Mouse (Mus musculus): ENCODE results near the gene Tas2r136. TPM values are rescaled to one million over a fixed set of nuclear protein-coding genes. Genes with fewer than 3 reads are reported as not detected.

The Tas2r136 gene
- polyA plus RNA-seq, 1 experiment: not detected

DNA sequence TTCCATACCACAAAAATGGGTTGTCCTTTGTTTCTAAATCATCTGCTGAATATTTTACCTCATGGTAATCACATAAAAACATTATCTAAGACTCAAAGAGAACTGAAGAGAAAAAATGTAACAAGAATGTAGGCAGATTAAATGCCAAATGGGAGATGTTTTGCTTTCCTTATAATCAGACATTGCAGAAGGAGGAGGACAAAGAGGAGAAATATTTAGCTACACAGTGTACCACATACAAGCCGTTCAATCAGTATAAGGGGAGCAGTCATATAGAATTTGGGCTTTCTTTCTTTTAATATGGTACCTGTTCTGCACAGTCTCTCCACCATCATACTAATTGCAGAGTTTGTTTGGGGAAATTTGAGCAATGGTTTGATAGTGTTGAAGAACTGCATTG, 23.5 kb downstream of the Tas2r136 start, which contains the start of gene Tas2r124:
Tas2r124 (plus strand) TSS at position 301 of the 400 bp plus-strand sequence.
- Histone ChIP-seq H3K79me2 (ENCODE audit: control insufficient read depth, insufficient read depth) (no peaks in the 10 kb centered on the region), H3K36me3 (ENCODE audit: control insufficient read depth, insufficient read depth) (no peaks in the 10 kb centered on the region), H3K4me3 (no peak within 1 kb of the TSS), H3K4me2 (ENCODE audit: low read depth) (no peak within 1 kb of the TSS), H3ac (ENCODE audit: control insufficient read depth, insufficient read length) (no peak within 1 kb of the TSS), H3K27me3 (ENCODE audit: control insufficient read depth, insufficient read depth, insufficient read length) (no peaks in the 10 kb centered on the region)
- TF ChIP-seq MYOG (IDR thresholded peaks at IDR 0.05; ENCODE audit: control insufficient read depth in 1 of 3, insufficient read depth in 1 of 3, insufficient read length in 2 of 3, low read depth in 2 of 3) (no peak), TCF12 (IDR thresholded peaks at IDR 0.05; ENCODE audit: insufficient read depth, poor library complexity, severe bottlenecking) (no peak), TCF3 (IDR thresholded peaks at IDR 0.05; ENCODE audit: insufficient read length, low read depth) (no peak), POLR2A (IDR thresholded peaks at IDR 0.05; ENCODE audit: insufficient read length, low read depth) (no peak), SRF (IDR thresholded peaks at IDR 0.05; ENCODE audit: control insufficient read depth, insufficient read length, low read depth) (no peak), POLR2AphosphoS2 (IDR thresholded peaks at IDR 0.05; ENCODE audit: insufficient read length, low read depth) (no peak), MYOD1 (IDR thresholded peaks at IDR 0.05; ENCODE audit: control insufficient read depth in 1 of 3, insufficient read length in 2 of 3, low read depth in 2 of 3) (no peak), REST (IDR thresholded peaks at IDR 0.05; ENCODE audit: insufficient read depth, insufficient read length) (no peak), E2F4 (IDR thresholded peaks at IDR 0.05; ENCODE audit: insufficient read depth) (no peak), CEBPB (IDR thresholded peaks at IDR 0.05; ENCODE audit: insufficient read depth, poor library complexity, severe bottlenecking) (no peak), MAX (IDR thresholded peaks at IDR 0.05; ENCODE audit: low read depth) (no peak), USF1 (IDR thresholded peaks at IDR 0.05; ENCODE audit: low read depth) (no peak)

DNA sequence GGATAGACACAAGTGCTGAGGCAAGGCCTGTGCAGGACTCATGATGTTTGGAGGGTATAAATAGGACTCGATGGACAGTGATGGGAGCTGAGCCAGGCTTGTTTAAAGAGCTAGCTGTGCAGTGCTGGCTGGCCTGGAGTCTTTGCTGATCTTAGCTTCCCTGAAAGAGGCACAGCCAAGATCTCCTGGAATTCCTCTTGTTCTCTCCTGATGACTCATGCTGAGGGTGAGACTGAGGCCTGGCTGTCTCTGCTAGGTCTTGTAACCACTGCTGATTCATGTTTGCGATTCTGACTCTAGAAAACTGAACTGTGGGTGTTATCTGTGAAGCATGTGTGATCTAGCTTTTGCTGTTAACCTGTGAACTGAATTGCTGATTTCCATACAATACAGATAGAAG, 27.8 kb downstream of the Tas2r136 start:
- H3K36me3 ChIP-seq (ENCODE audit: control insufficient read depth, insufficient read depth): no peaks in the 10 kb centered on the region
- no peak overlapping the region for H3ac ChIP-seq (ENCODE audit: control insufficient read depth, insufficient read length)
- TF ChIP-seq POLR2AphosphoS2 (IDR thresholded peaks at IDR 0.05; ENCODE audit: insufficient read length, low read depth) (no peak), E2F4 (IDR thresholded peaks at IDR 0.05; ENCODE audit: insufficient read depth) (no peak), USF1 (IDR thresholded peaks at IDR 0.05; ENCODE audit: low read depth) (no peak), SRF (IDR thresholded peaks at IDR 0.05; ENCODE audit: control insufficient read depth, insufficient read length, low read depth) (no peak), MAX (IDR thresholded peaks at IDR 0.05; ENCODE audit: low read depth) (no peak), MYOG (IDR thresholded peaks at IDR 0.05; ENCODE audit: control insufficient read depth in 1 of 3, insufficient read depth in 1 of 3, insufficient read length in 2 of 3, low read depth in 2 of 3) (no peak), TCF3 (IDR thresholded peaks at IDR 0.05; ENCODE audit: insufficient read length, low read depth) (no peak)
- no peaks in the 10 kb centered on the region for H3K27me3 ChIP-seq (ENCODE audit: control insufficient read depth, insufficient read depth, insufficient read length)
- H3K79me2 ChIP-seq (ENCODE audit: control insufficient read depth, insufficient read depth): no peaks in the 10 kb centered on the region
- H3K4me2 ChIP-seq (ENCODE audit: low read depth): no peak overlapping the region
- H3K4me3 ChIP-seq: no peak overlapping the region

DNA sequence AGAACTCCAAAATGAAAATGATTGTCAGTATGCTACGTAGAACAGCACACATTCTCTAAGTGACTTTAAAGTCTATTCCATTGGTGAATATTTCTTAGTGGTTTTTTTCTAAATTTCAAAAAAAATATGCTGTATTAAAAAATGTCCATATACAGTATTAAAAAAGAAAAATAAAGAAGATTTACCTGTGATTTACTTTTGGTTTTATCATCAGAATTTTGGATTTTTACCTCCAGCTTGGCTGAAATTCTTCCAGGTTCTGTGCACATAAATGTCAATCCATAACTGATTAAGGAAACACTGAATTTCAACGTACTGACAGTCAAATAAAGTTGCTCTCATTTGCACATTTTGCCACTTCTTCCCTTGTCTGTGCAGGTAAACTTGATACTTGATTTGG, 40.0 kb downstream of the Tas2r136 start, which contains the start of gene Tas2r115:
Tas2r115 (minus strand) TSS at position 101 of the 400 bp plus-strand sequence.
- TF ChIP-seq E2F4 (IDR thresholded peaks at IDR 0.05; ENCODE audit: insufficient read depth): no peak
- no peak for TF ChIP-seq SRF (IDR thresholded peaks at IDR 0.05; ENCODE audit: control insufficient read depth, insufficient read length, low read depth)
- TF ChIP-seq TCF12 (IDR thresholded peaks at IDR 0.05; ENCODE audit: insufficient read depth, poor library complexity, severe bottlenecking): no peak
- no peak for TF ChIP-seq REST (IDR thresholded peaks at IDR 0.05; ENCODE audit: insufficient read depth, insufficient read length)
- no peak for TF ChIP-seq POLR2A (IDR thresholded peaks at IDR 0.05; ENCODE audit: insufficient read length, low read depth)
- TF ChIP-seq MAX (IDR thresholded peaks at IDR 0.05; ENCODE audit: low read depth): no peak
- TF ChIP-seq USF1 (IDR thresholded peaks at IDR 0.05; ENCODE audit: low read depth): no peak
- no peak for TF ChIP-seq MYOD1 (IDR thresholded peaks at IDR 0.05; ENCODE audit: control insufficient read depth in 1 of 3, insufficient read length in 2 of 3, low read depth in 2 of 3)
- TF ChIP-seq CEBPB (IDR thresholded peaks at IDR 0.05; ENCODE audit: insufficient read depth, poor library complexity, severe bottlenecking): no peak
- no peak for TF ChIP-seq TCF3 (IDR thresholded peaks at IDR 0.05; ENCODE audit: insufficient read length, low read depth)
- TF ChIP-seq POLR2AphosphoS2 (IDR thresholded peaks at IDR 0.05; ENCODE audit: insufficient read length, low read depth): no peak
- TF ChIP-seq MYOG (IDR thresholded peaks at IDR 0.05; ENCODE audit: control insufficient read depth in 1 of 3, insufficient read depth in 1 of 3, insufficient read length in 2 of 3, low read depth in 2 of 3): no peak
- no peaks in the 10 kb centered on the region for H3K79me2 ChIP-seq (ENCODE audit: control insufficient read depth, insufficient read depth)
- H3K36me3 ChIP-seq (ENCODE audit: control insufficient read depth, insufficient read depth): no peaks in the 10 kb centered on the region
- no peaks in the 10 kb centered on the region for H3K27me3 ChIP-seq (ENCODE audit: control insufficient read depth, insufficient read depth, insufficient read length)
- H3K4me3 ChIP-seq: no peak within 1 kb of the TSS
- H3ac ChIP-seq (ENCODE audit: control insufficient read depth, insufficient read length): no peak within 1 kb of the TSS
- no peak within 1 kb of the TSS for H3K4me2 ChIP-seq (ENCODE audit: low read depth)

Other genes starting within 250 kb of the Tas2r136 start
- not detected for gene Prh1, start 208.4 kb downstream of the Tas2r136 start, polyA plus RNA-seq (2012; fragmentation: generic; extraction: Trizol)
- gene Prp2, start 182.2 kb downstream of the Tas2r136 start, polyA plus RNA-seq (2012; fragmentation: generic; extraction: Trizol): not detected
- not detected for gene A630073D07Rik, start 126.6 kb downstream of the Tas2r136 start, polyA plus RNA-seq (2012; fragmentation: generic; extraction: Trizol)
- not detected for gene Tas2r120, start 121.2 kb downstream of the Tas2r136 start, polyA plus RNA-seq (2012; fragmentation: generic; extraction: Trizol)
- gene Tas2r121, start 77.2 kb downstream of the Tas2r136 start, polyA plus RNA-seq (2012; fragmentation: generic; extraction: Trizol): not detected
- gene Tas2r122, start 66.2 kb downstream of the Tas2r136 start, polyA plus RNA-seq (2012; fragmentation: generic; extraction: Trizol): not detected
- not detected for gene Tas2r115, start 40.1 kb downstream of the Tas2r136 start, polyA plus RNA-seq (2012; fragmentation: generic; extraction: Trizol)
- gene Tas2r124, start 23.4 kb downstream of the Tas2r136 start, polyA plus RNA-seq (2012; fragmentation: generic; extraction: Trizol): not detected
- not detected for gene Tas2r102, start 16.0 kb downstream of the Tas2r136 start, polyA plus RNA-seq (2012; fragmentation: generic; extraction: Trizol)
- gene Tas2r117, start 24.7 kb upstream of the Tas2r136 start, polyA plus RNA-seq (2012; fragmentation: generic; extraction: Trizol): not detected
- gene Tas2r123, start 69.0 kb upstream of the Tas2r136 start, polyA plus RNA-seq (2012; fragmentation: generic; extraction: Trizol): not detected
- not detected for gene Tas2r116, start 77.3 kb upstream of the Tas2r136 start, polyA plus RNA-seq (2012; fragmentation: generic; extraction: Trizol)
- gene Tas2r110, start 89.8 kb upstream of the Tas2r136 start, polyA plus RNA-seq (2012; fragmentation: generic; extraction: Trizol): not detected
- not detected for gene Tas2r113, start 114.8 kb upstream of the Tas2r136 start, polyA plus RNA-seq (2012; fragmentation: generic; extraction: Trizol)
- gene Tas2r125, start 131.5 kb upstream of the Tas2r136 start, polyA plus RNA-seq (2012; fragmentation: generic; extraction: Trizol): not detected
- gene Tas2r129, start 172.9 kb upstream of the Tas2r136 start, polyA plus RNA-seq (2012; fragmentation: generic; extraction: Trizol): not detected
- not detected for gene Tas2r131, start 179.8 kb upstream of the Tas2r136 start, polyA plus RNA-seq (2012; fragmentation: generic; extraction: Trizol)
- not detected for gene Tas2r109, start 202.8 kb upstream of the Tas2r136 start, polyA plus RNA-seq (2012; fragmentation: generic; extraction: Trizol)